Mouse (Mus musculus): ENCODE results near the gene Gys1.
"Not testable (repeated sequence)": the region's sequence is repeated elsewhere in the genome, so short reads cannot be mapped to it uniquely, and the experiment has no call there.

The Gys1 gene

DNA sequence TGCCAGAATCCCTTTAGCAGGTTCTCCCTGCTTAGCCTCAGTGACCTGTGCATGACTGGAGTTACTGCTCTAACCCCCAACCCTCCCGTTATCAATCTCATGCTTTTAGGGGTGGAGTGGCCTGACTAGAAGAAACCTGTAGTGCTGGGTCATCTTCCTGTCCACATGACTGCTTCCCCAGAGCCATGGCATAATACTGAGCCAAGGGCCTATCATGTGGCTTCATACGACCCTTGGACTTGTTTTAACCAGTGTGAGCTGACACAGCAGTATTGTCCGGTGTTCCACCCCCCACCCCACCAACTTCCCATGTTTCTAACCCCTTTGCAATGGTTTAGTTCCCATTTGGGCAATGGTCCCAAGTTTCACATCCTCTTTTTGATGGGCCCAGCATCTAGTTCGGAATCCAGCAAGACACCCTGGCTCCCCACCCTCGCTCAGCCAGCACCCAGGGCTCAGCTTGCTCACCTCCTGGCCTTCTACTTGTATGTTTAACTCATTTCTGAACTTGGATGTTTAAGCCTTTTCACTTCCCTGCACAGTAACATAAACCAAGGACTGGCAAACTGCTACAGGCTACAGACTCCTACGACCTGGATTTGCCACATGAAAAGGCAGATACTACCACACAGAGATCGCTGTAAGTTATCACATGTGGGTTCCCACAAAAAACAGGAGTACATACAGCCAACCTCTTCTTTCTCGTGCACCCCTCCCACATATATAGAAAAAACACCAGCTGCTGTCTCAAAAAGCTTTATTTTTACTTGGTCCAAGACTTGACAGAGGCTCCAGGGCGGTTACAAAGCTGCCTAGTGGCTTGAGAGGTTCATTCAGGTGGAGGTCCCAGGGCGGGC is 22.8 kb downstream of the Gys1 start:
- DNase-seq (ENCODE audit: low spot score), result no peak

GRCm38 (mm10) chr7:45458748-45459563 is 24.3 kb downstream of the Gys1 start:
- peak; percentile 79 for DNase-seq (ENCODE audit: low spot score)

DNA sequence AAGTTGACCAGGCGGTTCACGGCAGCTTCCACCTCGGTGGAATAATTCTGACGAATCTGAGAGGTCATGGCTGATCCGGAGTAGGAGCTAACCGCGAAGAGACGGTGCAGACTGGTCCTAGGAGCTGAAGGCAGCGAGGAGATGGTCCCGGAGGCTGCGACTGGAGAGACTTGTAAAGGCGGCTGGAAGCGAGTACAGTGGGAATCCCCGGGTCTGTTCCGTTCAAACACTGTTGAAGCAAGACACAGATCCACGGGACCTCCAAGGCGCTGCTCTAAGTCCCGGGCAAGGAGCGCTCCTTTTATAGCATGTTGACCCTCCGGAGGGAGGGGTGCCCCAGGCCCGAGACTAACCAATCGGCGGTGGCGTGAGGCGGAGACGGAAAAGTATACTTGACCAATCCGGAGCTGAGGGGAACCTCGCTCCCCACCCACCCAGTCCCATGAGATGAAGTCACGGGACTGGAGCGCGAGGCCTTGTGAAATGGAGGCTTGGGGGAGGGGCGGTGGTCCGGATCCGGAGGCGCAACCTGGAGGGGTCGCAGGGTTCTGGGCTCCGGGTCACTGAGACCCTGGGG is 25.0 kb downstream of the Gys1 start, which contains the start of gene Ftl1:
Gene Ftl1 (minus strand): TSS at position 321 of the 577 bp plus-strand sequence.
- DNase-seq (ENCODE audit: low spot score), result peak; percentile 93

- peak; percentile 36 for DNase-seq (ENCODE audit: low spot score)
These were observed 25.7 kb downstream of the Gys1 start for GRCm38 (mm10) chr7:45460377-45460776.

DNA sequence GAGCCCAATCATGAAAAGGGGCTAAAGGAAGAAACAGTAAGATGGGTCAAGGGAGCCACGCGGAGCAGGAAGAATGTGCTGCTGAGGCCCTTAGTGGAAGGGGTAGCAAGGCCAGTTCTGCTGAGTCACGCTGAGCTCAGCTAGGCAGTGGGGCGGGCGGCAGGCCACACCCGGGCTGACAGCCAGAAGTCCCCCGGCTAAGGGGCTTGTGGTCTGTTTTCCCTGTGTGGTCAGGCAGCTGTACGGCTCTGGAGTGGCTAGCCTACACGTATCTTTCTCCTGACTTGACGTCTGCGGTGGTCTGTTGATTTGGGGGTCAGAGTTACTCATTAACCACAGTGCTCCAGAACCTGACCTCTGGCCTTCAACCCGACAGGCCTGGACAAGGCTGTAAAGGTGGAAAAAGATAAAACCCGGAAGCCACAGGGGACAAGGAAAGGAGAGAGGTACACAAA is 26.2 kb downstream of the Gys1 start:
- peak; percentile 68 for DNase-seq (ENCODE audit: low spot score)

DNA sequence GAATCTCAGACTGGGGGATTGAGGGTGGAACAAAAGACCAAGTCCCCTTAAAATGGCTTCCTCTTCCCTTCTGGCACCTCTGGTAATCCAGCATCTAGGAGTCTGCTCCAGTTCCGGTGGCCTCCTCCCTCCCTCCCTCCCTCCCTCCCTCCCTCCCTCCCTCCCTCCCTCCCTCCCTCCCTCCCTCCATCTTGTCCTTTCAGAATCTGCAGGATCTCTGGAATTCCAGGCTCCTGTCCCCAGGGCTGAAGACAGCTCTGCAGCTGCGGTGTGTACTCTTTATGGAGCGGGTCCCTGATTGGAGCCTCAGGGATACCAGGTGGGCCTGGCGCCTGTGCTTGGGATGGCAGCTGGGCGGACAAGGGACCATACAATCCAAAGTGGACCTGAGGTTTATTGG is 26.7 kb downstream of the Gys1 start:
- no peak for DNase-seq (ENCODE audit: low spot score)

DNA sequence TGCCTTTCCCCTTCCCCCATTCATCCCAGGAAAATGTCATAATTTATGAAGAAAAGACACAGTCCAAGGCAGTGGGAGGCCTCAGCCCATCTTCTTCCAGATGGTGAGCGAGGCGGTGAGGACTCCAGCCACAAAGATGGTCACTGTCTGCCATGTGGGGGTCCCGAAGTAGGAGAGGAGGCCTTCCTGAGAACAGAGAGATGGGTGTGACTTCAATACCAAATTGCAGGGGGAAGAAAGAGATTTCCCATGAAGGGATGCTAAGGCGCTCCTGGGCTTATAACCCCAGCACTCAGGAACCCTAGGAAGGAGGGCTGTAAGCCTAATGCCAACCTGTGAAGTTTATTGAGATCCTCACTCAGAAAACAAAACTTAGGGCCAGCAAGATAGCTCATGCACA is 27.1 kb downstream of the Gys1 start:
- DNase-seq (ENCODE audit: low spot score), result no peak

DNA sequence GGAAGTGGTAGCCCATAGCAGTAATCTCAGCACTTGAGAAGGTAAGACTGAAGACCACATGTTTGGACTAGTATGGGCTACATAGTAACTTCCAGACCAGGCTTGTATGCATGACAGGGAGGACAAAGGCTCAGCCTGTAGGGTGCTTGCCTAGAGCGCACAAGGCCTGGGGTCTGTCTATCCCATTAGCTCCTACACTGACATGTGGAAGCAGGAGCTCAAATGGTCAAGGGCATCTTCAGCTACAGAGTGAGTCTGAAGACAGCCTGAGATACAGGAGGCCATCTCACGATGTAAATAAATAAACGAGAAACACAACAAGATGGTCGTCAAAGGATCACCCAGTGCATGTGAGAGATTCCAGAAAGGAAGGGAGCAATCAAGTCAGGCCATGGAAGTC is 27.7 kb downstream of the Gys1 start:
- DNase-seq (ENCODE audit: low spot score), result no peak

GRCm38 (mm10) chr7:45462868-45463267 is 28.2 kb downstream of the Gys1 start:
- not testable (repeated sequence) for DNase-seq (ENCODE audit: low spot score)

DNA sequence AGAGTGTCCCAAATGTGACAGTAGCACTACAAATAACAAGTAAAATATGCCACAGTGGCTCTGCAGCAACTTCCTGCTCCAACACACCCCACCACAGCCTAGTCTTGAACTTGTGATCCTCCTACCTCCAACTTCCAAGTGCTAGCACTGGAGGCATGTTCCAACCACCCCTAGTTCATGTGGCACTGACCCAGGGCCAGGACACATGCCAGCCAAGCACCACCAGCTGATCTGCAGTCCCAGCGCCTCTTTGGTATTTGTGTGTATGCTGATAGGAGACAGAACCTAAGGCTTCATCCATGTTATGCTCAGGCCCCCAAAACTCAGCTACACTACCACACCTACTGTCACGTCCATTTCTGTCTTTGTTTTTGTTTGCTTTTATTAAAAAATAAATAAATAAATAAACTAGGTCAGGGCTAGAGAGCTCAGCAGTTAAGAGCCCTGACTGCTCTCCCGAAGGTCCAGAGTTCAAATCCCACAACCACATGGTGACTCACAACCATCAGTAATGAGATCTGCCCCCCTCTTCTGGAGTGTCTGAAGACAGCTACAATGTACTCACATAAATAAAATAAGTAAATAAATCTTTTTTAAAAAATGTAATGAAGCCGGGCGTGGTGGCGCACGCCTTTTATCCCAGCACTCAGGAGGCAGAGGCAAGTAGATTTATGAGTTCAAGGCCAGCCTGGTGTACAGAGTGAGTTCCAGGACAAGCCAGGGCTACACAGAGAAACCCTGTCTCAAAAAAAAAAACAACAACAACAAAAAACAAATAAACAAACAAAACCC is 29.5 kb downstream of the Gys1 start:
- no peak for DNase-seq (ENCODE audit: low spot score)

DNA sequence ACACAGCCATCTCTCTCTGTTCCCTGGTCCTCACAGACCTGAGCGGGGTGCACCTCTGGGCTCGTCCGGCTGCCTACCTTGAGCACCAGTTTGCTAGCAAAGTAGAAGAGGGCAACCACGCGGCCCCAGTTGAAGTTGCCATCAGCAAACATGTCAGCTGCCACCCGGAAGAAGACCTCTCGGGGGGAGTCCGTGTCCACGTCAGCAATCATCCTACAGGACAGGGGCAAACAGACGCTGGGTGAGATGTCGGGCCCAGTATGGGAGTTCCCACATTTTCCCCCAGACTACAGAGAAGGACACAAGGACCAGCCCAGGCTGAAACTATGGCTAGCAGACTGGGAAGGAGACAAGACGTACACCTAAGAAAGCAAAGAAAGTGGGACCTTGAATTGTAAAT is 30.5 kb downstream of the Gys1 start:
- DNase-seq (ENCODE audit: low spot score), result no peak

DNA sequence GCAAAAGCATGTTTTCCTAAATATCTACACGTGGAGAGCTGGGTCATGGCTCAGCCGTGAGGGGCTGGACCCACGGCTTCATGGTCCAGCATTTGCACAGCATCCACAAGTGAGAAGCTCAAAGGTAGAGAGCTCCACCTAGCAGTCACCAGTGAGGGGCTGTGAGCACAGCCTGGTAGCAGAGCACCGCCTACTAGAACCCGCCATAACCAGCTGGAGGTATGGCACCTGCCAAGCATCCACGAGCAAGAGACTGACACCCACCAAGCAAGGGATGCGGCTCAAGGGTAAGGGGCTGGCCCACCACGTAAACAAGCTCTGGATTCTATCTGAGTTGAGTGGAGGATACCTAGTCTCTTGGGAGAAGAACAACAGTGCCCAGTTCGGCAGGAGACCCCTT is 30.9 kb downstream of the Gys1 start:
- no peak for DNase-seq (ENCODE audit: low spot score)

DNA sequence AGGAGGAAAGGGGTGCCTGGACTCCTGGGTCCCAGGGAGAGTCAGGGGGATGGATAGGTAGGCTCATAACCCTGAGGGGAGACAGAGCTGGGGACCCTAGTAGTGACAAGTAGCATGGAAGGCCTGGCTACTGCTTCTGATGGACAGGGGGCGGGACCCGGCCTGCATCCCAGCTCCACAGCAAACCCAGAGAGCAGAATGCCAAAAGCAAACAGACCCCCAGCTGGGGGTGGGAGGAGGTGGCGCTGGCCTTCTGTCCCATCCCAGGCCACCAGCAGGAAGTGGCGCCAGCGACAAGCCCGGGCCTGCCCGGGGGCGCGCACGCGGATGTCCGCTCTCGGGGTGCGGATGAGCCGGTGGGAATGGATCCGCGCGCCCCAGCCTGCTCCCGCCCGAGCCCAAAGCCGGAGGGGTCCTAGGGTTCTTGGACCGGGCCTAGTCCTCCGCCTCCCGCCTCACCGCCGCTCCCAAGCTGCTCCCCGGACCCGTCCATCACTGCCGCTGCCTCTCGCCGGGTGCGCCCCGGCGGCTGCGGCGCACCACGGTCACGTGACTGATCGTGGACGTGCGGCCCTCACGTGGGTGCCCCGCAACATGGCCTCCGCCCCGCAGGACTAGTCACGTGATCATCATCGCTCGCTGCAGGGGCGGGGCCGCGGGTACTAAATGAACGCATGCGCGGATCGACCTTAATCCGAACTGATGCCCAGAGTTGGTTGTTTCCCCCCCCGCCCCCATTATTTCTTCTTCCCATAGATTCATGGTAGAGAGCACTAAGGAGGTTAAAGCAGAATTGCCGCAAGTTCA is 31.8 kb downstream of the Gys1 start, which contains the start of gene Bax:
Gene Bax (minus strand): TSS at position 616 of the 807 bp plus-strand sequence.
- DNase-seq (ENCODE audit: low spot score), result peak; percentile 94

- no peak for DNase-seq (ENCODE audit: low spot score)
These were observed 32.5 kb downstream of the Gys1 start for GRCm38 (mm10) chr7:45467090-45467670.

DNA sequence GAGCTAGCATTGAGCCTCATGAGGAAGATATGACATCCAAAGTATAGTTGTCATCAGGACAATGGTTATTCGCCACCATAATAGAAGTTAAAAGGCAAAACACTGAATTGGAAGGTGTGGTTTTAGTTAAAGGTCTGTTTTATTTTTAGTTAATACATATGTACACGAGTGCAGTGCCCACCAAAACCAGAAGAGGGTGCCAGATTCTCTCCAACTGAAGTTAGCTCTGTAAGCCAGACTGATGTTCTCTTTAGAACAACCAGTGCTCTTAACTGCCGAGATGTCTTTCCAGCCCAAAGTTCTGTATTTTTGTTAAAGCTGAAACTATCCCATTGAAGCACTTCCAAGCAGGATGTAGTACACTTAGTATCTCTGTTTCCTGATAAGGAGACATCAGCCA is 36.2 kb downstream of the Gys1 start:
- peak; percentile 58 for DNase-seq (ENCODE audit: low spot score)

DNA sequence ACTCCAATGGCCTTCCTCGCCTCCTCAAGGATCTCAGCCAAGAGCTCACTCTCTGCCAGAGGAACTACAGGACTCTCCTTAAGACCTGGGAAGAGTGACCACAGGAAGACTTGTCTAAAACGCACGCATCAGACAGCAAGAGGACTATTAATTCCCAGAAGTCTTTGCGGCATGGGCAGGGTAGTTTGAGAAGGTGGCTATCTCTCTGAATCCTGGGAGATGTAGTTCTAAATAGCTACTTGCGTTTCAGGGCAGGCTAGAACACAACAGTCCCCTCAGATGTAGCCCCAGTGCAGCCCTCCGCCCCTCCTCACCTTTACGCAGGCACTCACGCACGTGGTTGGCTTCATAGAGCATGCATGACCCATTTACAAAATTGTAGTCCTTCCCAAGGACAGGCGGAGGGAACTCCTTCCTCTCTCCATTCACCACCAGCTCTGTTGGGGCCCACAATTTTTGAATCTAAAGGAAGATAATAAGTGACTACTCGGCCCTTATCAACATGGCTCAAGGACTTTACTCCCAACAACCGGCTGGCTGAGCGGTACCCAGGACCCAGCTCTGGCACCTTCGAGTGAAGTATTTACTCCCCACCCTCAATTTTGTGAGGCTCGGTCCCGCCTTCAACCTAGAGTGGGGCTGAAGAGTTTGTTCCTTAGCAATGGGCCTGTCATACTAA is 40.8 kb downstream of the Gys1 start:
- no peak for DNase-seq (ENCODE audit: low spot score)

GRCm38 (mm10) chr7:45476453-45476852 is 41.8 kb downstream of the Gys1 start:
- DNase-seq (ENCODE audit: low spot score), result no peak

DNA sequence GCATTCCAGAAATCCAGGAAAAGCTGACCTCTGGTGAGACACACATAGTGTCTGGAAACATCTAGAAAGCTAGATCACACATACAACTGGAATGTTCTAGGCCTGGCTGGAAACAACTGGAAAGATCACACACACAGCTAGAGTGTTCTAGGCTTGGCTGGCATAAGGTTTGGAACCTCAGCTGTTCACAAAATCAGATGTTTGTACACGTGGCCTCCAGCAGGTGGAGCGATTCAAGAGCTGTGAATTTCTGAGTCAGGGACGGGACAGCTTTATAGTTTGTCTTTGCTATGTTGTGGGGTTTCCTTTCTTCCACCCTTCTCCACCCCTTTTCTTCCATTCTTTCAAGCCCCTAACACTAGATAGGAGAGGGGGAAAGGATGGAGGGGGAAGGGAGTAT is 42.4 kb downstream of the Gys1 start:
- DNase-seq (ENCODE audit: low spot score), result no peak

DNA sequence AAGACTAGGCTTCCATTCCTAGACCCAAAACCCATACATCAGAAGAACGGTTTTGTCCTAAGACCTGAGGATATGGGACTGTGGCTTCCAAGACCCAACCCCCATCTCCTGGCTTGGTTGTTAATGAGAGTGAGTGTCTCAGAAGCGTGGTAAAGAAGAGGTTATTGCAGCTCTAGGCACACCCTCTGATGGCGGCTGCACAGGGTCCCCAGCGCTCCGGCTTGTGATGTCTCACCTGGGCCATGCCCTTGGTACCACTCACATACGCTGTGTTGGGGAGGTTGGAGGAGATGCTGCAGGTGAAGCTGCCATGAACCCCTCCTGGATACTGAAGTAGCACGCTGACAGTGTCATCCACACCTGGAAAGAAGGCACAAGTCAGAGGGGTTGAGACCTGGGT is 44.1 kb downstream of the Gys1 start:
- no peak for DNase-seq (ENCODE audit: low spot score)

DNA sequence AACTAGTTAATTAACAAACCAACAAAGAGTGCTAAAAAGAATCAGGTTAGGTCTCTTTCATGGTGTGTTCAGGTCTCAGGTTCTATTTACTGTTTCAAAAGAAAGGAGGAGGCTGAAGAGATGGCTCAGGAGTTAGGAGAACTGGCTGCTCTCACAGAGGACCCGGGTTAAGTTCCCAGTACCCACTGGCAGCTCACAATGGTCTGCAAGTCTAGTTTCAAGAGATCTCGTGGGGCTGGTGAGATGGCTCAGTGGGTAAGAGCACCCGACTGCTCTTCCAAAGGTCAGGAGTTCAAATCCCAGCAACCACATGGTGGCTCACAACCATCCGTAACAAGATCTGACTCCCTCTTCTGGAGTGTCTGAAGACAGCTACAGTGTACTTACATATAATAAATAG is 45.7 kb downstream of the Gys1 start:
- DNase-seq (ENCODE audit: low spot score), result not testable (repeated sequence)

Measured in ovary, postnatal 36 days (tissue).